Mouse (Mus musculus) heart, adult 18-20 months (tissue): ENCODE data around the gene Slc26a8. TPM values are rescaled to one million over a fixed set of nuclear protein-coding genes. Genes with fewer than 3 reads are reported as not detected.

ENCODE experiments used
- DNase-seq, 2 experiments: peaks; one replicate each; pipeline ENCODE4 v3.0.0; 2021 to 2022; ENCODE audit warnings: mixed read lengths in 1 of 2
- total RNA-seq, 2 experiments: library from RNA; stranded (reverse); gene quantifications; 2 replicates each; pipeline ENCODE4 v1.2.3; 2021

Gene Slc26a8
- total RNA-seq, 2 experiments from 2014 or later, result 0.39 TPM; not detected in 1

DNA sequence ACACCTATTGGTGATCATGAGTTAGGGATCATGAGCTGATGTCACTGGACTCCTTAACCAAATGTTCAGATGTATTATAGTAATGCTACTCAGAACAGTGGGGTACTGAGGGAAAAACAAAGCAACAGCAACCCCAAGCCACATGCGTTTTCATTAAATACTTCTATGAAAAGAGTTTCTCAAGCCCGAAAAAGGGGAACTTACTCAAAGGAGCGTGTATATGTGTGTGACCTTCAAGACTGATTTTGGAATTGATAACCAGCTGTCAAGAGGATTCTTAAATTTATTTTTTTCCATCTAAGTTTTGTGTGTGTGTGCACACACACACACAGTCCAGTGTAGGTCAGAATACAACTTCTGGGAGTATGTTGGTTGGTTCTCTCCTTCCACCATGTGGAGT, 49.9 kb downstream of the Slc26a8 start:
- DNase-seq, result no peak

DNA sequence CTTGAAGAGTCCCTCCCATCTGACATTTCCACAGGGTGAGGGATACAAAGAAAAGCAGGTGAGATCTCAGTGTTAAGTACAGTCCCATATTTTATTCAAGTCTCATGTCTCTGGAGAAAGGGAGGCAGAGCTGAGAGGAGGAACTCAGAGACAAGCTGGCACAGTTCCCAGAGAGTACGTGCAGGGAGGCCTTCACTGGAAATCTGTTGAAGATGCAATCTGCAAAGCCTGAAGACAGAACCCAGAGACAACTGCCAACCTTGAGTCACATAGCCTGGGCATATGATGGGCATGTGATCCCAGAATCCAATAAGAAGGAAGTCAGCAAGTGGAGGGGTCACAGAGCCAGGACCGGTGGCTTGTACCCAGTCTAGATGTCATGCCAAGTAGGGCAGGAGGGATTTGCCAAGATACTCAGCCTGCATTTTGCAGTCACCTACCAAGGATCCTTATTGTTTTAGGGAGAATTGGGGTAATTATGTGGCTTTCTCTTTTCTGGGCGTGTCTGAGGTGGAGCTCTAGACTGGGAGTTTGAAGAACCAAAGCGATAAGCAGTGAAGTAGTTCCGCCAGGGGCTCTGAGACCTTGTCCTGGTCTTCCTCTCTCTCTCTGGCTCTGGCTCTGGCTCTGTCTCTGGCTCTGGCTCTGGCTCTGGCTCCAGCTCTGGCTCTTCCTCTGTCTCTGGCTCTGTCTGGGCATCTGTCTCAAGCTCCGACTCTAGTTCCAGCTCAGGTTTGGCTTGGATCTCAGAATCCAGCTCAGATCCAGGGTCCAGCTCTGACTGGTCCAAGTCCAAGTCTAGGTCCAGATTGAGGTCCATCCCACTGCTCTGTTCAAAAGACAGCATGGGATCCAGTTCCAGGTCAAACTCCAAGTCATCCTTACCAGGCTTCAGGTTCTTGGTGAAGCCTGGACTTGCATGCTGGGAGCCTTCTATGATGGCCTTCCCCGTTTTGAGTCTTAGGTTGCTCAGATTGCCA, 52.0 kb downstream of the Slc26a8 start:
- DNase-seq, result peak; percentile 34 to 42

DNA sequence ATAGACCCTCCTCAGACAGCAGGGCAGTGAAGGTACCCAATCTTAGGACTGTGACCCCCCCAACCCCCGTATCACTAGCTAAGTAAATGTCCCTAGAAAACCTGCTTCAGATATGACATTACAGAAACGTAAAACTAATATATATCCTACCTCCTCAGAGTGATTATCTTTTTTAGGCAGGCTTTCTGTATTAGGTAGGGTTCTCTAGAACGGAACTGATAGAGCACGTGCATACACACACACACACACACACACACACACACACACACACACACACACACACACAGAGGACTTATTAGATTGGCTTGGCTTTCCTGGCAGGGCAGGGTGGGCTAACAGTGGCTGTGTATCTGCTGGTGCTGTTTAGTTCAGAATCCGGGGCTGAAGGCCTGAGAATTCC, 54.2 kb downstream of the Slc26a8 start:
- no peak for DNase-seq

DNA sequence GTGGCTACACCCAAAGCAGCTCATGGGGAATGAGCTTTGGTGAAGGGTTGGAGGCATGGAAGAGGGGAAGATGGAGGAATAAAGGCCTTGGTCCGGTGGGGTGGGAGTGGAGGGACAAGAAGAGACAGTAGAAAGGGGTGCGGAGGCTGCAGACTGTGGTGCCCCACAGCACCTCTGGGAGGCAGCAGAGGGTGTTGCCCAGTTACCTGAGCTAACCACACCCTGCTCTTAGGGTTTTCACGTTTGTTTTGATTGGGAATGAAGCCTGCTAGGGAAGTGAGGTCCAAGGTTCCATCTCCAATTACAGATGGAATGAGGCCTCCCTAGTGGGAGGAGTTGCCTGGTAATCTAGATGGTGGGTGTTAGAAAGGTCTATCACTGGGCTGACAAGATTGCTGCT, 60.9 kb downstream of the Slc26a8 start:
- DNase-seq, result no peak

DNA sequence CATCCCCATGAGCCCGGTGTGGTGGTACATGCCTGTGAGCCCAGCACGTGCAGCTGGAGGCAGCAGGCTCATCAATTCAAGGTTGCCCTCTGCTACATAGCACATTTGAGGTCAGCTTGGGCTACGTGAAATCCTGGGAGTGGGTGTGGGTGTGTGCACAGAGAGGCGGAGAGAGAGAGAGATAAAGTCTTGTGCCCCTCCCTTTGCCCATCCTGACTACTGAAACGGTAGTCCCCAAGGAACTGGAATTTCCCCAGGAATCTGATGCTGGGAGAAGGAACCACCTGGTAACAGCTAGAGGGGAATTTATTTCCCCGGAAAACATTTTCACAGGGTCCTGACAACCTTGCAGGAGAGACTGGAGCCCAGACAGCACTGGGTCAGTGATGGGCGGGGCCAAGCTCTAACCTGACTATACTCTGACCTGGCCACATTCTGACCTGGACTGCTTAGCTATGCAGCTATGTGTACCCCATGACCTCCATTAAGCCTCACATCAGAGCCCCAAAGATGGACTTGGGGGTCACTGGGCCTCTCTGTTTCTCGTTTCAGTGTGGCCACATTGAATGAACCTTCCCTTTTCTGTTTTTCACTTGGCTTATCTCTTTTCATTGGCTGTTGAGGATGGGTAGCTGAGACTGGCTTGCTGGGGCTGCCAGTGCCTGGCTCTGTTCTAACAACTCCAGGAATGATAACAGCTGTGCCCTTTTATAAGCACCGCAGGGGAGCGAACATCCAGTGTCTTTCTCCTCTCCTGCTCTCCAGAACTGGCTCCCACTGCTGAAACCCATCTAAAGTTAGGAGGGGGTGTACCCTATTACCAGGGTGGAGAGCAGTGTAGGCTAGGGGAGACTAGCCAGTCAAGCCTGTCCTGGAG, 61.5 kb downstream of the Slc26a8 start:
- DNase-seq, result no peak

DNA sequence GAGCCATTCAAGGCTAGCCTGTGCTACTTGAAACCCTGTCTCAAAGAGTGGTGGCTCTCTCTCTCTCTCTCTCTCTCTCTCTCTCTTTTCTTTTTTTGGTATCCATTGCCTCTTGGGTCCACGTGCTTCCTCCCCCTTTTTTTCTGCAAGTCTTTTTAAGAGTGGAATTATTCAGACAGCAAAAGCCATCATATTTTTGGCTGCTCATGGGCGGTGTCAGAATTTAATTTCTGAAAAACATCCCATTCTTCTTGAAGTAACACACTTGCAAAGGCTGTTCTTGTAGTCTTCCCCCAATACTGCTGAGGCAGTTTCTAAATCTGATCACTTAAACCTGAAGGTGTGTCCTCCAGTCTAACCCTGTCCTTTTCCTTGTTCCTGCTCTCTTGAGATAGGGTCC, 63.1 kb downstream of the Slc26a8 start:
- DNase-seq, result no peak

DNA sequence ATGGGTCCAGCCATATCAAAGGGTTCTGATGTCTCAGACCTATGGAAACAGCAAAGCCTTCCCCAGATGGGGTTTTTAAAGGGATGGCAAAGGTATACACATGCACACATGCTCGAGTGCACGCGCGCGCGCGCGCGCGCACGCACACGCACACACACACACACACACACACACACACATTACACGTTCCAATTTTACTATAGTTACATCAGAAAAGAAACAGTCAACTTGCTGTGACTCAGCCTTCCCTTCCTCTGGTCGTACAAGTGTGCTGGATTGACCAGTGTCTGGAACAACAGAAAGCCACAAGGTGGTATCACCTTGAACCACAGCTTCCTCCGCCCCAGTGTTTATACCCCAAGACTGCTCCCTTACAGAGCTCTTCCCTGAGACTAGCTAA, 64.7 kb downstream of the Slc26a8 start:
- no peak for DNase-seq

DNA sequence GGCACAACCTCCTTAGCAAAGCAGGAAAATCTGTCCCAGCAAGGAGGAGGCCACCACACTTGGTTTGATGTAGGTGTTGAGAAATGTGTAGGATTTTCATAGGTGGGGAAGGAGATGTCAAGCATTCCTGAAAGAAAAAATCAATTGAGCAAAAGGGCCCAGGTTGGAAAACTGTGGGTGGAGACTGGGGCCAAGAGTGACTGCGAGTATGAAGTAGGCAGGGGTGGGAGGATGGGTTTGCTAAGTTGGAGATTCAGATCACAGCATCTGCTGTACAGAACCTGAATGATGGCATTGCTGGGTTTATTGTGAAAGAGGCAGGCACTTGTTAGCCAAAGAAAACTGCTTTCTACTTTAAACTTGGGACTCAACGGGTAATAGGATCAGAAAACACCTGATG, 65.2 kb downstream of the Slc26a8 start:
- DNase-seq, result no peak

DNA sequence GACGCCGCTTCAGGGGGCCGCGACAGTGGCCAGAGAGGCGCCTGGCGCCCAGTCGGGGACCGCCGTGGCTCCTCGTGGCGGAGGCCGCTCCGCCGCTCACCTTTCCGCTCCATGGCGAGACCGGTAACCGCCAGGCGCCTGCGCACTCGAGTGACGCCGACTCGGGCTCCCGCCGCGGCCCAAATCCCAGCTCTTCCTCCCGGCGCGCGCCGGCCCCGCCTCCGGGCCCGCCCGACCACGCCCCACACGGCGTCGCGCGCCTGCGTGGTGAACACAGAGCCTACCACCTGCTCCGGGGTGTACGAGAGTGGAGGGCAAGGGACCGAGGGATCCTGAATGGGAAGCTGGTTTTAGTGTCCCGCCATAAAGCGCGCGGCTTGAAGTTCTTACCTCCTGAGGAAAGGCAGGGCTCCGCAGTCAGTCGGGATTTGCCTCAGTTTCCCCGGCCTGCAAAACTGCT, 67.7 kb downstream of the Slc26a8 start, which contains the start of gene Srpk1:
TSS of gene Srpk1 (minus strand) at position 410 of the 460 bp plus-strand sequence.
- peak; percentile 91 to 93 for DNase-seq

DNA sequence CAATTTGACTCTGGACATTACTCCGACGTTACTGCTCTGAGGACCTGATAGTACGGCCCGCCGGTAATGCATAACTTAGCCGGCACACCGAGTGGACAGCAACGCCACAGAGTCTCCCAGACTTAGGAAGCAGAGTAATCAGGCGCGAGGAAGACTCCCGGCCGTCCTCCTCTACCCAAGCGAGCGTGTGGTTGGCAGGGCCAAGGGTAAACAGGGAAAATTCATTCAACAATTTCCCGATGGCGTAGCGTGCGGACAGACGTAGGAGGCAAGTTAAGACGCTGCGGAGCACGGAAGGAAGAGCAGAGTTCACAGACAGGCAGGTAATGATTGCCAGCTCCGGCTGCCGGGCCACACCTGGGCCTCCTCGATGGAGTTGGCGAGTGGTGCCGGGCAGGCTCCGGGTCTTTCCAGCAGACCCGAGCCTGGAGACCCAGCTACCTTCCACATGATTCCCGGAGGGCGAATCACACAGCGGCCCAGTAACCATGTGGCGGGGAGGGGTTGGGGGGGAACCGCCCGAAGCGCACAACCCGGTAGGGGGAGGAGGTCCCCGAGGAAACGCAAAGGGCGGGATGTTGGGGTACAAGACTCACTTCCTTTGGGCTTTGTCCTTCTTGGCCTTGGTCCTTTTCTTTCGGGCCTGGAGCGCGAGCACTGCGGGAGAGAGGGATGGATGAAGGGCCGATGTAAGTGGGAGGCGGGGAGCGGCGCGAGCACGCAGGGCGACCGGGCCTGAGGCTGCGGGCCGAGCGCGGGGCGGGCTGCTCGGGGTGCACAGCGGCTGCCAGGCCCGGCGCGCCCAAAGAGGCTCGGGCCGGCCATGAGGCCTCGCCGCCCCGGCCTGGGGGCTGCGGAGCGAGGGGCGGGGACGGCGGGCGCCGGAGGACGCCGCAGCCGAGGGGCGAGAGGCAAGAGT, 68.4 kb downstream of the Slc26a8 start:
- DNase-seq, result peak; percentile 55 to 62

DNA sequence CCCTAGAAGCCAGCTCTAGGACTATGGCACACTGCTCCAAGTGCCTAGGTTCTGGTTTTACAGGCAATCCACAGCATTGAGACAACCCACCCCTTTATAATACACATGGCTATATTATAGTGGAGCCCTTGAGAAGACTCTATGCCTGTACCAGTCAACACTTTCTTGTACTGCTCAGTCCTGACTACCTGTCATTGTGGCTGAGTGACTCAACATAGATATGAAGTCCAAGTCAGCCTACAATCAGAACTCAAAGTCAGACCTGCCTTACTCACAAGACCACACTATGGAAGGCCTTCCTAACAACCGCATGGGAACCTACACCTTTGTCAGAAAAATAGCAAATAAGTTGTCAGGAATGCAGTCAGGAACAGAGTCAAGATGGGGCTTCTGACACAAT, 71.3 kb downstream of the Slc26a8 start:
- DNase-seq, result no peak

DNA sequence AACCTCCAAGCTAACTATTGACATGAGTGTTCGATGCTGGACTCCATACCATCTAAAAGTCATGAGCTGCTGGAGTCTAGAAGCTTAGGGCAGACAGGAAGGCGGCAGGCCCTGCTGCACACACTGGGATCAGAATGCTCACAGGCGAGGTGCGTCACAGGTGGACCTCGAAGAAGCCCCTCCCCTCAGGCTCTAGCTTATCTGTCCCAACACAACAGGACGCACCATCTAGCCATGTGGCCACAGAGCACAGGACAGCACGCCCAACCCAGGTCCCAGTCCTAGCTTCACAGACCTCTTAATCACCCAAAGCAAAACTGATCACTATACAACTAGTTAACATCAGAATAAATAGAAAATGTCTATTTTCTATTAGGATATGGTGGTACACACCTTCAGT, 71.9 kb downstream of the Slc26a8 start:
- no peak for DNase-seq

DNA sequence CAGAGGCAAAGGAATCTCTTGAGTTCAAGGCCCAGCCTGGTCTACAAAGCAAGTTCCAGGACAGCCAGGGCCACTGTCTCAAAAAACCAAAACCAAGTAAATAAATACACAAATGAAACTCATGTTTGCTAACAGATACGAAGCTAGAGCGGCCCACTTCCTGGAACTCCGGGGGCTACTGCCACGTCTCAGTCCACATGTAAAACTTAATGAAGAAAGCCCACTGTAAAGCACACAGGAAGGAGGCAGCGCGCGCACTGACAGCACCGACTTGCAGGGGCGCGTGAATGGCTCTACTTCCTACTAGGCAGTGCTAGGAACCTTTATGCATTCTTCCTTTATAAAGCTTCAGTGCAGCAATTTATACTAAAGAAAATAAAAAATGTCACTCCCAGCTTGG, 72.4 kb downstream of the Slc26a8 start:
- no peak for DNase-seq

DNA sequence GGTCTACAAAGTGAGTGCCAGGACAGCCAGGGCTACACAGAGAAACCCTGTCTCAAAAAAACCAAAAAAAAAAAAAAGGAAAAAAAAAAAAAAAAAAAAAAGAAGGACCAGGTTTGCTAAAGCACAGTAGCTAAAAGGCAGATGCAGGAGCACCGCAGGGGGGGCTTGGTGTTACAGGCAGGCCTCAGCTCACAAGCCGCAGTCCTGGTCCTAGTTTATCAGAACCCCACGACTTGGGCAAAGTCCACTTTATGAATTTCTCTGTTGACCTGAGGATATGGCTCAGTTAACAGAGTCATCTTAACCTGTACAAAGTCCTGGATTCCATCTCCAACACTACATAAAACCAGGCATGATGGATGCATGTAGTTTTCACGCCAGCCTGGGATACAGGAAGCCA, 74.7 kb downstream of the Slc26a8 start:
- DNase-seq, result no peak

DNA sequence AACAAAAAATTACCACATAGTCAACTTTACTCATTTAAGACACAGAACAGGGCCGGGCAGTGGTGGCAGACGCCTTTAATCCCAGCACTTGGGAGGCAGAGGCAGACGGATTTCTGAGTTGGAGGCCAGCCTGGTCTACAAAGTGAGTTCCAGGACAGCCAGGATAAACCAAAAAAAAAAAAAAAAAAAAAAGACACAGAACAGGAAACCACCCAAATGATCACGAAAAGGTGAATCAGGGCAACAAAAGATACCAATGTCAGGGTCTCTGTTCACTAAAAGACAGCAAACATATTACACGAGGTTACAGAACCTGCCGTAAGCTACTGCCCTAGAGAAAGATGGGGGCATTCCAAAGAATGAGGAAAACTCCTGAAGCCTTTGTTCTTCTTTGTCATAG, 76.9 kb downstream of the Slc26a8 start:
- no peak for DNase-seq

DNA sequence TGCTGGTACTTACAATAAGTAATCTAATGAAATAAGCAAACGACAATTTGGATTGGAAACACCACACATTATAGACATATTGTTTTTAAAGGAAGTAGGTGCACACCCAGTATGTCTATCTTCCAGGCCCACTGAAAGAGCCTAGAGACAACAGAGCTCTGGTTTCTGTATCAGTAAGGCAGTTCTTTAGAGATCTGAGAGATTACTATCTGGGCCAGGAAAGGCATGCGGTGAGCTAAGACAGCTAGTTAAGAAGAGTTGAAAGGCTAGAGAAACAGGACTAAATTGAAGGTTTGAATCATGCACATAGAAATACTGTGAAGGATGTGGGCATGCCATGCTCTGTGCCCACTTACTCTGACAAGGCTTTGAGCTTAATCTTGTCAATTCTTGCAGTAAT, 77.4 kb downstream of the Slc26a8 start:
- no peak for DNase-seq

DNA sequence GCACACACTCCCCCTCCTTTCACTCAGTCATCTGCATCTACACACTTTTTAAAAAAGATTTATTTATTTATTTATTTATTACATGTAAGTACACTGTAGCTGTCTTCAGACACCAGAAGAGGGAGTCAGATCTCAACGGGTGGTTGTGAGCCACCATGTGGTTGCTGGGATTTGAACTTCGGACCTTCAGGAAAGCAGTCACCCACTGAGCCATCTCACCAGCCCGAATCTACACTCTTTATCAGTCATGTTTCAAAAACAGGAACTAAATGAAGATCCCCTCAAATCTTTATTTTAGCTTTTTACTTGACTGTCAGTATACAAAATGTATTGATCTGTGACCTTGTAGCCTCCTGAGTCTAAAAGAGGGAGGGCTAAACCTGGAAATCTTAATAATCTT, 80.5 kb downstream of the Slc26a8 start:
- DNase-seq, result no peak

DNA sequence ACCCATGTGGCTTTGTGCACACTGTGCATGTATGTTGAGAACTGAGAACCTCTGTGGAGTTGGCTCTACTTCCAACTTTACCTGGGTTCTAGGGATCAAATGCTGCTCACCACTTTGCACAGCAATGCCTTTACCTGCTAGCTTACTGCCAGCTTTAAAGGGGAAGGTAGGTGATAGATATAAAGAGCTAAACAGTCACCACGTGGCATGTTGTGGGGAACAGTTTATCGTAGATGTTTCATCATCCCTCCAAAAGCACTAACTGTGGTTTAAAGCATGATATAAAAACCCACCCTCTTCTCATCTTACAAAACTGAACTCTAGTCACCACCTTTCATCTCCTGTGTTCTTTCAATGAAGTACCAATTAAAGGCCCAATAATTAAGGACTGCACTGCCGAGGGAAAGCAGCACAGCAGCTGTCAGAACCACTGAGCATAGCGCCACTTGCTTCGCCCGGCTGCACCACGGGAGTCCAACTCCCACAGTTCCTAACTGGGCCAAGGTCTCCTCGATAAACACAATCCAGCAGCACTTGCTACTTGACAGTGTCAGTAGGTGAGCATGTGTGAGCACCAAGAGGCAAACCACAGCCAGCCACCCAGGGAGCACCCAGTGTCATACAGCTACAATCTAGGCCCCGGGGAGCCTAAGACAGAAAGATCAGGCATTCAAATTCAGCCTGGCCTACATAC, 88.3 kb downstream of the Slc26a8 start:
- no peak for DNase-seq

DNA sequence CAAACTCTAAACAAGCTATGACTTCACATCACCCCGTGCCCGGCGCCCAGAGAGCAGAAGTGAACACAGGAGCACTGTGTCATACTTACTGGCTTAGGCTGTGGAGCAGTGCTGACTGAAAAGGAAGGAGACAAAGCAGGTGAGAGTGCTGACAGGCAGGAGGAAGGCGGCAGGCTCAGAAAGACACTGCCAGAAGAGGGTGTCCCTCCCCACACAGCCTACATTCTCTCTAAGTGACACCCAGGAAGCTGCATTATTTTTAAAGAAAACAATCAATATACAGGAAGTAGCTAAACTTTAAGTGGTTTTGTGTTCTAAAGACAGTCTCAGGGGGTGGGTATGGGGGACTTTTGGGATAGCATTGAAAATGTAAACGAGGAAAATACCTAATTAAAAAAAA, 89.3 kb downstream of the Slc26a8 start:
- no peak for DNase-seq

DNA sequence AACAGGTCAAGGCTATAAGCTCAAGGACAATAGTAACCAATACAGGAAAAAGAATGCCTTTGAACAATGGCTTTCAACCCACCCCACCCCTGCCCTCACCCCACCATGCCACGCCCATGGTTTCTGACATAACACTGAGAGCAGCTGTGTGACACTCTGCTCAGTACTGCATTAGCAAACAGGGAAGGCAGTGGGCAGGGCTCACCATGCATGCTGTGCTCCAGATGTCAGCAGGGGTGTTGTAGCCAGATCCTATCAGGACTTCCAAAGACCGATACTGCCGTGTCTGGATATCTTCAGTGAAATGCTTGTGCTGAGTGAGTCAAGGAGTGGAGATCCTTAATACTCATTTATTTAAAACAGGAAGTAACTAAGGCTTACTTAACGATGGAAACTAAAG, 96.1 kb downstream of the Slc26a8 start:
- no peak for DNase-seq

DNA sequence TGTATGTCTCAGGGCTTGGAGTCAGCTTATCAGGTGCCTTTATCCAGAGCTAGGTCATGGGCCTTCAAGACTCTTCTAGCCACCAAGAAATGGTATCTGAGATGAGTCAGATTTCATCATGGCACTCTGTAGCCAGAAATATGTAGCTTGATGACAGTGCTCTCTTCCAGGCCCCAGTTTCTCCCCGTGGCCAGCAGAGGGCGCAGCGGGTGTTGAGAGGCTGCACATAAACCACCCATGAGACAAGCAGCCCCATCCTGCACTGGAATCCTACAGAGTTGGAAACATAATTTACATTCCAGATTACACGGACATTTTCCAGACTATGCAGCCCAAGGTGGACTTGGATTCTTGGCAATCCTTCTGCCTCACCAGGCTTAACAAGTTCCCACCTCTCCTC, 97.0 kb downstream of the Slc26a8 start:
- peak; percentile 53 to 77 for DNase-seq
